Mouse (Mus musculus): ENCODE data around the gene Ppil6. TPM values are rescaled to one million over a fixed set of nuclear protein-coding genes. Genes with fewer than 3 reads are reported as not detected.

The Ppil6 gene
- total RNA-seq (2023), result not detected

GRCm38 (mm10) chr10:41489708-41490517 lies at the start of gene Ppil6, which contains the start of gene Smpd2:
Gene Ppil6, plus strand, starts transcription at chr10:41490439.
Gene Smpd2, minus strand, starts transcription at chr10:41490369.

DNA sequence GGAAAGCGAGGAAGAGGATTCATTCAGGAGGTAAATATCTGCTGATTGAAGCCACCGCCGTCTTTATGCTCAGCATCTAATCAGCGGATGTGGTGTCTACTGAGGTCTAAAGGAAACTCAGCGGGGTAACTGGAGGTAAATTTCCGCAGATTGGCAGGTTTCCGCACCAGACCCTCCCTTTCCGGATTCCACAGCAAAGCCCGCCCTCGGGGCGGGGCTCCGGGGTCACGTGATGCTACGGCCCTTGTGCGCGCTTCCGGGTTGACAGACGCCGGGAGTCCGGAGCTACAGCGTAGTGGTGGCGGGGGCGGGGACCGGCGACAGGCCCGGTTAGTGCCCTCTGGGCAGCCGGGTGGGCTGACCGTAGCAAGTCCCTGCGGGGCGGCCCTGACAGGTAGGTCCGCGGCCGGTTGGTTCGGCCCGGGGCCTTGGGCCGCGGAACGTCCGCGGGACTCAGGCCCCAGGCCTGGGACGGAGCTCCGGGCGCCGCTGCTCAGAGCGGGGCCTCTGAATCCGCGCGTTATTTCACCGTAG lies 40.0 kb upstream of the Ppil6 start, which contains the start of gene Zbtb24:
Gene Zbtb24 (plus strand): TSS at position 247 of the 534 bp plus-strand sequence.

DNA sequence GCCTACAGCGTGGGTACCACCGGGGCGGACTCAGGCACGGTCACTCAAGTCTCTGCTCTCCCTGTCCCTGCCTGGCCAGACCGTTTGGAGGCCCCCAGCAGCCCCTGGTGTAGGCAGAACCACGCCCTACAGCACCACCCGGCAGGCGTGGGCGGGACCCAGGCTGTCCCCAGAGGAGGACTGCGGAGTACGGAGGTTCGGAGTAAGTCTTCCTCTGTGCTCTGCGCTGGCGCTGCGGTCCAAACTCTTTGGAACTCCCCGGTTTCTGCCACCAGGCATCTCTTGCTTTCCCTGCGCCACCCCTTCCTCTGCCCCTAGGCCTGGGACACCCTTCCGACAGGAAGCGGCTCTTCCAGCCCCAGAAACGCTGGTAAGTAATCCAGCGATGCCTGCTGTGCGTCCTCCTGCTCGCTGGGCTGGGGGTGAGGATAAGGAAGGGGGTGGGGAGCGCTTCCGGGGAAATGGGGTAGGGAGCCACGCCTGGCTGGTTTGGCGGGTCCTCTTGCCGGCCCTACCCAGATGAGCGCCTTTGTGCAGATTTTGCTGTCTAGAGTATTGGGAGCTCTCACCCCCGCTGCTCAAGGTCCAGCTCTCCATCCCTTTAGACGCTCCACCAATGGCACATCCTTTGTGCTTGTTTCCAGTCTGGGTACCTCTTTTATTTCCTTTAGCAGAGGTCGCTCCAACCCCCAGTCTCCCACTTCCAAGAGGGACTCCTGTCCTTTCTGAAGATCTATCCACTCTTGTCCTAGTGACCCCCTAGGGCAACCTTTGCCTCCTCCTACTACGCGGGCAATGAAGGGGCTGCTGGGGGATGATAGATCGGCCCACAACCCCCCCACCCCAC lies 13.8 kb upstream of the Ppil6 start, which contains the start of gene Mical1:
Gene Mical1 (plus strand): TSS at position 144 of the 847 bp plus-strand sequence.

DNA sequence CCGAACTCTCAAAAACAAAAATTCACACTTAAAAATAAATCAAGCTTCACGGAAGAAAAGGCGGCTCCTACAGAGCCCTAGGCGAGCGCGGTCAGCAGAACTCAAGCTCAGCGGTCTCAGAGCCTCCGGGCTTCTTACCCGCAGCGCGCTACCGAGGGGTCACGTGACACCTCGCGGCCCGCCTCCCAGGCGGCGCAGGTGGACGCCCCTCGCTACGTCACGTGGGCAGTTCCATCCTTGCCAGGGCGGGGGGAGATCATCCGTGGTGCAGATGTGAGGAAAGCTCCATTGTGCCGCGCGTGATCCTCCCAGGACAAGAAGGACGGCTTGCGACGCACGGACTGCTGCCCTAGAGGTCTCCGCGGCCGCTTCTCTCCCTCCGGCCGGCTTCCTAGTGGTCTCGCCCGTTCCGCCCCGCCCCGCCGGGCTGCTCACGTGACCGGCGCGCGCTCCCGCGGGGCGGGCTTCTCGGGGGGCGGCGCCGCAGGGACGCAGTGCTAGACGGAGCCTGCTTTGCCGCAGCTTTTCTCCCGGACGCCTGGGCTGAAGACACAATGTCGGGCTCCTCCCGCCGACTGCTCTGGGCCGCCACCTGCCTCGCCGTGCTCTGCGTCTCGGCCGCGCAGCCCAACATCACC lies 28.9 kb downstream of the Ppil6 start, which contains the start of gene Cd164:
Gene Cd164 (plus strand): TSS at position 434 of the 638 bp plus-strand sequence.

Other genes with a start within 250 kb of the Ppil6 start
- 17.9 TPM for gene Fig4, start 187.2 kb upstream of the Ppil6 start, total RNA-seq (2023)
- 0.15 TPM for gene Ak9, start 186.5 kb upstream of the Ppil6 start, total RNA-seq (2023)
- gene Zbtb24, start 40.1 kb upstream of the Ppil6 start, total RNA-seq (2023), result 39.1 TPM
- gene Mical1, start 14.1 kb upstream of the Ppil6 start, total RNA-seq (2023), result 191 TPM
- gene Smpd2, start 70 bp upstream of the Ppil6 start, total RNA-seq (2023), result 21.0 TPM
- gene Cd164, start 29.0 kb downstream of the Ppil6 start, total RNA-seq (2023), result 296 TPM
- gene Ccdc162, start 226.2 kb downstream of the Ppil6 start, total RNA-seq (2023), result 1.8 TPM

Data from CD4-positive naive resting alpha-beta T cell, adult 57 days (primary cell).